Mouse (Mus musculus) limb, embryonic 15.5 days (tissue): ENCODE results near the gene Il1r1. TPM values are rescaled to one million over a fixed set of nuclear protein-coding genes. Genes with fewer than 3 reads are reported as not detected.

Source experiments
- ATAC-seq: fragments of 200-750 bp; cut with Nextera tagmentation; 2 replicates; pipeline ENCODE4 v1.8.0; 2017; ENCODE audit warnings: low read depth, moderate TSS enrichment; ENCODE audit not compliant: insufficient number of reproducible peaks, low FRiP score, low TSS enrichment
- H3K27ac ChIP-seq: fragments of 300-500 bp; sonication (generic); 2 replicates; pipeline ENCODE4 v1.5.1; 2015; ENCODE audit warnings: moderate library complexity, mild to moderate bottlenecking, inconsistent platforms
- H3K27me3 ChIP-seq: fragments of 300-500 bp; sonication (generic); 2 replicates; pipeline ENCODE4 v1.6.1; 2015; ENCODE audit warnings: inconsistent platforms
- H3K36me3 ChIP-seq: fragments of 300-500 bp; sonication (generic); 2 replicates; pipeline ENCODE4 v1.6.1; 2015; ENCODE audit warnings: inconsistent platforms
- H3K4me1 ChIP-seq: fragments of 300-500 bp; sonication (generic); 2 replicates; pipeline ENCODE4 v1.6.1; 2015; ENCODE audit warnings: inconsistent platforms
- H3K4me2 ChIP-seq: fragments of 300-500 bp; sonication (generic); 2 replicates; pipeline ENCODE4 v1.6.1; 2015; ENCODE audit warnings: mild to moderate bottlenecking, inconsistent platforms
- H3K4me3 ChIP-seq: fragments of 300-500 bp; sonication (generic); 2 replicates; pipeline ENCODE4 v1.5.1; 2015; ENCODE audit warnings: mild to moderate bottlenecking, inconsistent platforms
- H3K9ac ChIP-seq: fragments of 300-500 bp; sonication (generic); 2 replicates; pipeline ENCODE4 v1.6.1; 2015; ENCODE audit warnings: inconsistent platforms
- H3K9me3 ChIP-seq: fragments of 300-500 bp; sonication (generic); 2 replicates; pipeline ENCODE4 v1.6.1; 2016; ENCODE audit warnings: inconsistent platforms
- WGBS: fragments of 180-500 bp; shearing (Covaris S2); methylation state at CpG from one replicate; pipeline ENCODE4 v1.1.7; 2015; 5-methylcytosine and 5-hydroxymethylcytosine counted together
- polyA plus RNA-seq: library from polyadenylated mRNA; unstranded; fragments of >200 nt; fragmentation: Nextera tagmentation; extraction: Ambion mirVana; gene quantifications from 2 replicates; pipeline ENCODE4 v1.2.1, GENCODE M21; 2015

The Il1r1 gene
- polyA plus RNA-seq, 1 experiment from 2014 or later: 10.4 TPM

DNA sequence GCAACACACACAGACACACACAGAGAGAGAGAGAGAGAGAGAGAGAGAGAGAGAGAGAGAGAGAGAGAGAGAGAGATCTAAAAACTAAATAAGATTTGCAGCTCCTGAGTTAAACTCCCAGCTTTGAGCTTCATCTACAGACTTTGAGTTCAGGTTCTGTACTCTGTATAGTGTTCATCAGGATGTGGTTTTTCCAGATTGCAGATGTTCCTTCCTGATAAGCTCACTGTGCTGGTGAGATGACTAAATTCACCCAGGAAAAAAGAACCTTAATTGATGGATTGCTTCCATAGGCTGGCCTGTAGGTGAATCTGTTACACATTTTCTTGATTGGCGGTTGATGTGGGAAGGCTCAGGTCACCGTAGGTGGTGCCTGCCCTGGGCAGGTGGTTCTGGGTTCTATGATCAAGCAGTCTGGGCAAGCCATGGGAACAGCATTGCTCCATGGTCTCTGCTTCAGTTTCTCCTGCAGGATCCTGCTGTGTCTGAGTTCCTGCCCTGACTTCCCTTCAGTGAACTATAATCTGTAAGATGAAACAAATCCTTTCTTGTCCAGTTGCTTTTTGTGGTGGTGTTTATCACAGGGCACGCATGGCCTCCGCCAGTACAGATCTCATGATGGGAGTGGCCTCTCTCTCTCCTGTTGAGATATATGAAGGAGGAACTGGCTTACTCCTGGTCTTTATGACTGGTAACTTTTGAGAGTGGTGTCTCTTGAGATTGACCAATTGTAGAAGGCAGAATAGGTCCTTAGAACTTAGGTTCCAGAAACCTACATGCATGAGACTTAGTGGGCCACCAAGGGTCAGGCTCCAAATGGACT is 11.3 kb upstream of the Il1r1 start:
- Histone ChIP-seq H3K4me2 (no peak overlapping the region), H3K4me3 (no peak overlapping the region), H3K4me1 (no peaks in the 10 kb centered on the region), H3K27me3 (no peaks in the 10 kb centered on the region), H3K27ac (no peak overlapping the region), H3K9ac (no peak overlapping the region), H3K36me3 (no peaks in the 10 kb centered on the region), H3K9me3 (no peaks in the 10 kb centered on the region)
- 84% methylated on average over 4 of the region's 4 CpGs for WGBS
- no peak for ATAC-seq

DNA sequence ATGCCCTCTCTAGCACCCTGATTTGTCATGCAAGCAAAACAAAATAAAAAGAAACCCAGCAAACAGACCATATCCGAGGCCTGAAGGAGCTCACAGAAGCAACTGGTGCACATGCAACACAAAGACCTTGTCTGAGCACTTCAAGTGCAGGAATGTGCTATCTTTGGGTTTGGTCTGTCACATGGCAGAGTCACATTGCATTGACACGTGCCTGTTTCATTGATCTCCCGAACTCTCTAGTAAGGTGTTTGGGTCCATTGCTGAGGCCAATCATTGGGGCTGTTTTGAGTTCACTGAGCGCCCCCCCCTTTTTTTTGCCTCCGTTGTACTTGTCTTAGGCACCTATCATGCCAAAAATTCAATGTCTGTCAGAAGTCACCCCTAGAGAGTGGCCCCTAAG is 7.4 kb upstream of the Il1r1 start:
- no peak overlapping the region for H3K9ac ChIP-seq
- H3K36me3 ChIP-seq: no peaks in the 10 kb centered on the region
- 84% methylated on average over 5 of the region's 5 CpGs for WGBS
- H3K27me3 ChIP-seq: no peaks in the 10 kb centered on the region
- H3K4me2 ChIP-seq: no peak overlapping the region
- no peak overlapping the region for H3K4me3 ChIP-seq
- no peaks in the 10 kb centered on the region for H3K9me3 ChIP-seq
- H3K4me1 ChIP-seq: 0 out of 2 replicates have a peak, but pooled peaks cover 2% of the 10 kb centered on the region
- H3K27ac ChIP-seq: no peak overlapping the region
- no peak for ATAC-seq

DNA sequence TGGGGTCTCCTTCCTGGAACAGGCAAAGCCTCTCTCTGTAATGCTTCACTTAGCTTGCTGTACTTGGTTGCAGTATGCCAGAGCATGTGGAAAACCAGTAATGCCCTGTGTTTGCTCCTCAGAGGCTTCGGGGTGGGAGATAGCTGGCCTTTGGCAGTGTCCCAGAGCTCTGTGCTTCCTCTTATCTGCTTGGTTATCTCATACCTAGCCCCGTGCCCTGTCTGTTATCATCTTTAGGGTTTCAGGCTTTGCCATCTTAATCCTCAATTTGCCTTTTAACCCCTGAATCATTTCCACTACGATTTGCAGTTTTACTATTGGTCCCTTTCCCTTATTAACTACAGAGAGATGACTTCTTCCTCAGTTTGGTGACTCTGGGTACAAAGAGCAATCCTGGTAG is 6.3 kb upstream of the Il1r1 start:
- Histone ChIP-seq H3K9me3 (no peaks in the 10 kb centered on the region), H3K27ac (no peak overlapping the region), H3K27me3 (no peaks in the 10 kb centered on the region), H3K4me2 (no peak overlapping the region), H3K36me3 (no peaks in the 10 kb centered on the region), H3K4me3 (no peak overlapping the region), H3K9ac (no peak overlapping the region), H3K4me1 (0 out of 2 replicates have a peak, but pooled peaks cover 4% of the 10 kb centered on the region)
- WGBS: 73% methylated on average over 3 of the region's 3 CpGs
- no peak for ATAC-seq

DNA sequence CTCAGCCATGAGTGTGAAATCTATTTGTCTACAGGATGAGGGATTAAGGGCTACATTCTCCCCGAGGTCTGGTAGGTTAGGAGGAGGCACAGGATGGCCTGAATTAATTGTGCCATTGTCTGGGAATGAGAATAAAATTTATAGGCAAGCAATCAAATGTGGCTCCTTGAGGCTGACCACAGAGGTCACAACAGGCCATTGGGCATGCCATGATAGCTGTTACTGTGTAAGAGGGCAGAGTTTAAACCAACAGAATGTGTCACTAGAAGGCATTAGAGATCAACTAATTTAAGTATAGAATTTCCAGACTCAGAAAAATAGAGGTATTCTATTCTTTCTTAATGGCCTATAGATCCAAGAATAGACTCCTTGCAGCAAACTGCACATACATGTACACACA is 4.3 kb upstream of the Il1r1 start:
- no peaks in the 10 kb centered on the region for H3K36me3 ChIP-seq
- H3K9ac ChIP-seq: no peak overlapping the region
- H3K9me3 ChIP-seq: no peaks in the 10 kb centered on the region
- H3K4me3 ChIP-seq: no peak overlapping the region
- no peaks in the 10 kb centered on the region for H3K27me3 ChIP-seq
- WGBS: 49% methylated on average over 1 of the region's 1 CpGs
- H3K4me1 ChIP-seq: peaks cover 14% of the 10 kb centered on the region
- no peak for ATAC-seq
- H3K27ac ChIP-seq: no peak overlapping the region
- no peak overlapping the region for H3K4me2 ChIP-seq

DNA sequence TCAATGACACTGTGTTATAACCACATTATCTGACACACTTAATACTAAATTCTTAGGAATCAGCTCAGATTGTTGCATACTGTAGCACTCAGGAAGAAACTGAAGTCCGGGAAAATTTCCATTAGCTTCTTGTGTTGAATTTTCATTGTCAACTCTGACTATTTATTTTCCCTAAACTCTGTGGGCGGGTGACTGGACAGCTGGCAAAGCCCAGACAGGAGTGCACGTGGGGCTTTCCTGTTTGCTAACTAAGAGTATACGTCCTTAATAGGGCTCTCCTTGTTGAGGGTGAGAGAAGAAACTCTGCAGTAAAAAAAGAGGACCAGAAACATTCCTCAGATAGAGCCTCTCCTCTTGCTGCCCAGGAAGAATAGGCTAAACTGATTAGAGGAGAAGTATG is 3.0 kb upstream of the Il1r1 start:
- no peak overlapping the region for H3K4me2 ChIP-seq
- no peaks in the 10 kb centered on the region for H3K9me3 ChIP-seq
- no peaks in the 10 kb centered on the region for H3K27me3 ChIP-seq
- 52% methylated on average over 4 of the region's 4 CpGs for WGBS
- no peak overlapping the region for H3K27ac ChIP-seq
- ATAC-seq: no peak
- H3K4me1 ChIP-seq: peaks cover 14% of the 10 kb centered on the region
- no peak overlapping the region for H3K9ac ChIP-seq
- no peak overlapping the region for H3K4me3 ChIP-seq
- H3K36me3 ChIP-seq: no peaks in the 10 kb centered on the region

DNA sequence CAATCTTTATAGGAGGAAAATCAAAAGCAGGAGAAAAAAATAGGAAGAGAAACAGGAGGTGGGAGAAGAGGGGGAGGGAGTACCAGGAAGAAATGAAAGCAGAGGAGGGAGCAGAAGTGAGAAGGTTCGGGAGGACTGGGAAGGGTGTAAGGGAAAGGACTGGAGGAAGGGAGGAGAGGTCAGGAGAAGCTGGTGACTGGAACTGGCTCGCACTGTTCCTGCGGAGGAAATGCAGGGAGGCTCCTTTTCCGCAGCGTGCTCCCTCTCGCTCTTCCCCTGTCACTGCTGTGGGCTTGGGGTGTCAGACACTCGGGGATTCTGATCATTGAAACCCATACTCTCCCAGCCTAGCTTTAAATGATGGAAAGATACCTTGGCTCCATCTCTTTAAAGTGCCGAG is 2.2 kb upstream of the Il1r1 start:
- Histone ChIP-seq H3K4me2 (no peak overlapping the region), H3K27me3 (no peaks in the 10 kb centered on the region), H3K4me1 (peaks cover 14% of the 10 kb centered on the region), H3K4me3 (no peak overlapping the region), H3K36me3 (no peaks in the 10 kb centered on the region), H3K9me3 (no peaks in the 10 kb centered on the region), H3K9ac (no peak overlapping the region), H3K27ac (no peak overlapping the region)
- 72% methylated on average over 8 of the region's 8 CpGs for WGBS
- no peak for ATAC-seq

DNA sequence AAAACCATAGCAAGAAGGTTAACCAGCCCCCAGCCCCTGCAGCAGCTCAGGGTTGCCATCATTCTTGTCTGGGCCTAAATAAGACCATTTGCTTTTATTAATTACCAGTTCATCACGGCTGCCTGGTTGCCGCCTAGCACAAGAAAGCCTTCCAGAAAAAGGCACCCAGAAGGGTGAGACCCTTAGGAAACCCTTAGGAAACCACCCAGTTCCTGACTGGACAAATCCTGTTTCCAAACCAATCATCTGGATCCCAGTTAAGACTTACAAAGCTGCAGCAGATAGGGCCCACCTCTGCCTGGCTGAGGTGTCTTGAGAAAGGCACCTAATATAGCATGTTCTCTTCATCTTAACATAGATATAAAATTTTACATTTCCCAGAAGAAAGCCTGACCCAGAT is 1.3 kb upstream of the Il1r1 start:
- no peak for ATAC-seq
- H3K4me3 ChIP-seq: no peak overlapping the region
- peaks cover 14% of the 10 kb centered on the region for H3K4me1 ChIP-seq
- H3K9ac ChIP-seq: no peak overlapping the region
- no peaks in the 10 kb centered on the region for H3K27me3 ChIP-seq
- no peak overlapping the region for H3K27ac ChIP-seq
- no peaks in the 10 kb centered on the region for H3K36me3 ChIP-seq
- H3K9me3 ChIP-seq: no peaks in the 10 kb centered on the region
- WGBS: 81% methylated on average over 2 of the region's 2 CpGs
- no peak overlapping the region for H3K4me2 ChIP-seq

DNA sequence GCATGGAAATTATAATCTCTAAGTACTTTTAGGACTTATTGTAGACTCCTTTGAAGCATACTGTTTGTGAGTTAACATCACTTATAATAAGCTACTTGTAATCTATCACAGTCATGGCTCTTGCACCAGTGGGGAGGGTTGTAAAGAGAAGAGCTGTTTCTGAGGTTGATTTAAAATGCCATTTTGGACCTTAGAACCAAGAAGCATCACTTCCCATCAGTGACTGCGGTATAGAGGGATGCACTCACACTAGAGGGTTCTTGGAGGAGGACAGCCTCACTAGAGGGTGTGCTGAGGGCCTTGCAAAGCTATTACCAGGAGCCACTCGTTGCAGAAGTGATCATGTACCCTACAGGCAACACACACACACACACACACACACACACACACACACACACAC is 700 bp downstream of the Il1r1 start:
- H3K4me2 ChIP-seq: no peak overlapping the region
- no peaks in the 10 kb centered on the region for H3K36me3 ChIP-seq
- H3K27ac ChIP-seq: no peak overlapping the region
- no peak overlapping the region for H3K9ac ChIP-seq
- no peaks in the 10 kb centered on the region for H3K27me3 ChIP-seq
- H3K4me1 ChIP-seq: peaks cover 14% of the 10 kb centered on the region
- no peak overlapping the region for H3K4me3 ChIP-seq
- 64% methylated on average over 2 of the region's 2 CpGs for whole genome bisulfite sequencing
- H3K9me3 ChIP-seq: no peaks in the 10 kb centered on the region
- ATAC-seq: no peak

DNA sequence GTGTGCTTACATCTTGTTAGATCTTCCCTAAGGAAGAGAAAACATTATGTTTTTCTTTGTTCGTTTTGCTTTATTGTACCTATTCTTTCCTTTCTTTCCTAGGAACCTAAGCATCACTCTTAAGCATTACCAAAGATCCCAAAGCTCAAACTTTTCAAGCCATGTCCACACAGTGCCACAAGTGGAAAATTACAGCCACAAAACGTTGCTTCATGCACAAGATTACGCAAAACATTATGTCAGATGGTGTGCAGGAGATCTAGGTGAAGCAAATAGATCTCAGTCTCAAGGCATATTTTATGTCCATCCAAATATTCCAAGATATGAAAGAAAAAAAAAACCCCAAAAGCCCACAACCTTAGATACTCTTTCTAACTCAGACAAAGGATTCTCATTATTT is 4.2 kb downstream of the Il1r1 start:
- ATAC-seq: no peak
- Histone ChIP-seq H3K9me3 (no peaks in the 10 kb centered on the region), H3K4me1 (peaks cover 21% of the 10 kb centered on the region), H3K4me2 (no peak overlapping the region), H3K9ac (no peak overlapping the region), H3K4me3 (no peak overlapping the region), H3K27ac (no peak overlapping the region), H3K36me3 (no peaks in the 10 kb centered on the region), H3K27me3 (no peaks in the 10 kb centered on the region)
- 81% methylated on average over 3 of the region's 3 CpGs for WGBS

DNA sequence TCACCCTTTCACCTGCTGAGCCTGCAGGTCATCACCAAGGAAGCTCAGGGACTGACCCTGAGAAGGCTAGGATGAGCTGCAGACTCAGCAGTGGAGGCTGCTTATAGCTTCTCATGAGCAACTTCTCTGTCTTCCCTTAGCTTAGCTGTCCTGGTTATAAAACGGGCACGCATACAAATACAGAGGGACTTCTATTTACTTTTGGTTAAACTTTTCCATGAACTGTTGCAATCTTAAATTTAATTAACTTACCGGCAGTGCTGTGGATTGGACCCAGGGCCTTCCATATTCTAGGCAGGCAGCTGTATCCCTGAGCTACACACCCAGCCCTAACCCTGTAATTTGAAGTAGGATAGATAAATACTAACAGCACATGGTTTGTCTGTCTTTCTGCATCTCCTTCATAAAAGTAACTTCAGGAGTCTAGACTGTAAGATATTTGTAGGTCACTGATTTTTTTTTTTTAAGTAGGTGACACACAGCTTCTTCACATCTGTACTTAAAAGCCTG is 4.9 kb downstream of the Il1r1 start:
- Histone ChIP-seq H3K9ac (no peak overlapping the region), H3K4me3 (no peak overlapping the region), H3K27ac (no peak overlapping the region), H3K4me1 (peaks cover 15% of the 10 kb centered on the region), H3K27me3 (no peaks in the 10 kb centered on the region), H3K4me2 (no peak overlapping the region), H3K36me3 (no peaks in the 10 kb centered on the region), H3K9me3 (no peaks in the 10 kb centered on the region)
- 84% methylated on average over 3 of the region's 3 CpGs for WGBS
- ATAC-seq: no peak

DNA sequence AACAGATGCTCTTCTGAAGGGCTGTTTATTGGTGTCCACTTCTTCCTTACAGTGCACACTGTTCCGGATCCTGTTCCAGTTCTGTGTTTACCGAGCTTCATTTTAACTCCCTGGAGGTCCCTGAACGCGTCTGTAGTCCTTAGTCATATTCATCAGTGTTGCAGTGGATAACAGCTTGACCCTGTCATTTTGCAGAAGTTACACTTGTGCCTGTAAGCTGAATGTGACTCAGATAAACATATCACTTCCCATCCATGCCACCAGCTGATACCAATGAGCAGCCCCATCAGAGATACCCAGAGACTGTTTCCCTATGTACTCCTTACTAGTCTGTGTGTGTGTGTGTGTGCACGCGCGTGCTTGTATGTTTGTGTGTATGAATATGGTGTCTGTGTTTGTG is 5.5 kb downstream of the Il1r1 start:
- no peak for ATAC-seq
- H3K4me2 ChIP-seq: no peak overlapping the region
- WGBS: 79% methylated on average over 7 of the region's 7 CpGs
- H3K9ac ChIP-seq: no peak overlapping the region
- no peaks in the 10 kb centered on the region for H3K9me3 ChIP-seq
- no peaks in the 10 kb centered on the region for H3K27me3 ChIP-seq
- peaks cover 11% of the 10 kb centered on the region for H3K4me1 ChIP-seq
- H3K27ac ChIP-seq: no peak overlapping the region
- no peaks in the 10 kb centered on the region for H3K36me3 ChIP-seq
- H3K4me3 ChIP-seq: no peak overlapping the region

DNA sequence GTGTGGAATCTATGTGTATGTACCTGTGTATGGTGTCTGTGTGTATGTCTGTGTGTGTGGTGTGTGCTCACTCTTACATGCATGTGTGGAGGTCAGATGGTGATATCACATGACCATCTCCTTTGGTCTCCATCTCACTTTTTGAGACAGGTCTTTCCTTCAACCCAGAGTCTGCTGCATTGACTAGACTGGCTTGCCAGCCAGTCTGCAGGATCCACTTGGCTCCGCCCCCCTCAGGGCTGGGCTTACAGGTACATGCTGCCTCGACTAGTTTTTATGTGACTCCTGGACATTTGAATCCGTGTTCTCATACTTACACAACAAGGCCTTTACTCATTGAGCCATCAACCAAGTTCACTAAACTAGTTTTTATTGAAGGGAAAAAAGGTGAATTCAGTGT is 6.2 kb downstream of the Il1r1 start:
- Histone ChIP-seq H3K4me1 (peaks cover 11% of the 10 kb centered on the region), H3K4me3 (no peak overlapping the region), H3K27me3 (no peaks in the 10 kb centered on the region), H3K9me3 (no peaks in the 10 kb centered on the region), H3K36me3 (no peaks in the 10 kb centered on the region), H3K9ac (no peak overlapping the region), H3K27ac (no peak overlapping the region), H3K4me2 (no peak overlapping the region)
- WGBS: 81% methylated on average over 3 of the region's 3 CpGs
- ATAC-seq: no peak
